Mouse (Mus musculus) ES-E14 (cell line): ENCODE measurements around the gene Syt8. TPM values are rescaled to one million over a fixed set of nuclear protein-coding genes. Genes with fewer than 3 reads are reported as not detected.
A peak's percentile ranks its signal among the peaks of the same experiment; 100 is the strongest.

ENCODE experiments used
- DNase-seq: peaks from one replicate; pipeline ENCODE4 v3.0.0-alpha.2; 2013; ENCODE audit warnings: low read depth, low spot score
- H3K27ac ChIP-seq: 2 replicates; pipeline ENCODE4 v1.5.1; 2012; ENCODE audit warnings: low read depth, mild to moderate bottlenecking, low read length, moderate library complexity, mixed read lengths; ENCODE audit not compliant: poor library complexity, insufficient read depth, severe bottlenecking
- H3K36me3 ChIP-seq: 2 replicates; pipeline ENCODE4 v1.6.1; 2012; ENCODE audit warnings: mild to moderate bottlenecking, low read length, moderate library complexity, mixed read lengths; ENCODE audit not compliant: control insufficient read depth, poor library complexity, insufficient read depth, severe bottlenecking
- H3K4me1 ChIP-seq, 2 experiments: fragments of 150-350 bp in 1 of 2; sonication (generic) in 1 of 2; 2 replicates each; pipeline ENCODE4 v1.6.1; 2012; ENCODE audit warnings: low read length in 2 of 2, mild to moderate bottlenecking in 1 of 2, mixed read lengths in 1 of 2; ENCODE audit not compliant: control insufficient read depth in 2 of 2, insufficient read depth in 2 of 2, poor library complexity in 1 of 2
- H3K4me3 ChIP-seq, 2 experiments: fragments of 150-350 bp in 1 of 2; sonication (generic) in 1 of 2; 2 replicates each; pipeline ENCODE4 v1.5.1; 2012; ENCODE audit warnings: low read length in 2 of 2, low read depth in 1 of 2, mild to moderate bottlenecking in 1 of 2, mixed read lengths in 1 of 2; ENCODE audit not compliant: insufficient read depth in 1 of 2, poor library complexity in 1 of 2, severe bottlenecking in 1 of 2
- H3K9ac ChIP-seq: 2 replicates; pipeline ENCODE4 v1.6.1; 2012; ENCODE audit warnings: low read depth, mild to moderate bottlenecking, low read length, mixed read lengths; ENCODE audit not compliant: poor library complexity, insufficient read depth, severe bottlenecking
- H3K9me3 ChIP-seq: fragments of 150-350 bp; sonication (generic); 2 replicates; pipeline ENCODE4 v1.6.1; 2012; ENCODE audit warnings: low read depth, mild to moderate bottlenecking, low read length; ENCODE audit not compliant: control insufficient read depth, insufficient read depth
- CHD2 ChIP-seq: IDR thresholded peaks from 2 replicates; pipeline ENCODE4 v1.6.1; 2014; ENCODE audit warnings: mild to moderate bottlenecking, low read depth, low read length, inconsistent platforms
- HCFC1 ChIP-seq: IDR thresholded peaks from 2 replicates; pipeline ENCODE4 v1.6.1; 2012; ENCODE audit warnings: low read length, inconsistent platforms, borderline replicate concordance; ENCODE audit not compliant: insufficient read depth
- MAFK ChIP-seq: IDR thresholded peaks from 2 replicates; pipeline ENCODE4 v1.6.1; 2014; ENCODE audit warnings: mild to moderate bottlenecking, low read depth, low read length, inconsistent platforms; ENCODE audit not compliant: insufficient read depth
- ZC3H11A ChIP-seq: IDR thresholded peaks from 2 replicates; pipeline ENCODE4 v1.6.1; 2012; ENCODE audit warnings: low read depth, mild to moderate bottlenecking, inconsistent platforms, low read length, borderline replicate concordance
- ZNF384 ChIP-seq: IDR thresholded peaks from 2 replicates; pipeline ENCODE4 v1.6.1; 2012; ENCODE audit warnings: low read depth, low read length, inconsistent platforms
- in situ Hi-C, 2 experiments: fragments of 600-800 bp; cut with MboI; formaldehyde crosslinking; loops; one replicate each; pipeline ENCODE4 v1.15.1; 2025; ENCODE audit warnings: low sequenced_read_pairs in 2 of 2, inconsistent platforms in 1 of 2; ENCODE audit not compliant: unreplicated experiment in 2 of 2
- total RNA-seq: library from RNA; depleted of rRNA; stranded (reverse); fragments of 300-350 nt; gene quantifications from 2 replicates; pipeline ENCODE4 v1.2.3, GENCODE M21; 2012

Gene Syt8
- total RNA-seq, 1 experiment = 0.94 TPM

DNA sequence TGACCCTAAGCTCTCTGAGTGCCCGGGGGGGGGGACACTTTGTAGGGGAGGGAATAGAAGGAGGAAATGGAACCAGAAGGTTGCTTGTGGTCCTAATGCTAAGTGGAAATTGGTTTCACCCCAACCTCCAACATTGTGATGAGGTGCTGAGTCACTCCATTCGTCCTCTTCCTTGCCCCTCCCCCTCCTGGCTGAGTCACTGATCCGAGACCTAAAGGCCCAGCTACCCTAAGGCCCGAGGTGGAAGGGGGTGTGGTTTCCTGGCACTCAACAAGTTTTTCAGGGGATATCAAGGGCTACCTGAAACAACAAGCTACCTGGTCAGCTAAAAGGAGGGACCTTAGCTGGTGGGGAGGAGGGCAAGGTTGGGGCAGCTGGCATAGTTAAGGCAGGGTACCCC is 41.5 kb upstream of the Syt8 start:
- H3K27ac ChIP-seq = no peak overlapping the region
- peak; percentile 95 for TF ChIP-seq MAFK
- TF ChIP-seq CHD2 = no peak
- TF ChIP-seq HCFC1 = no peak
- no peak for TF ChIP-seq ZC3H11A
- TF ChIP-seq ZNF384 = no peak

DNA sequence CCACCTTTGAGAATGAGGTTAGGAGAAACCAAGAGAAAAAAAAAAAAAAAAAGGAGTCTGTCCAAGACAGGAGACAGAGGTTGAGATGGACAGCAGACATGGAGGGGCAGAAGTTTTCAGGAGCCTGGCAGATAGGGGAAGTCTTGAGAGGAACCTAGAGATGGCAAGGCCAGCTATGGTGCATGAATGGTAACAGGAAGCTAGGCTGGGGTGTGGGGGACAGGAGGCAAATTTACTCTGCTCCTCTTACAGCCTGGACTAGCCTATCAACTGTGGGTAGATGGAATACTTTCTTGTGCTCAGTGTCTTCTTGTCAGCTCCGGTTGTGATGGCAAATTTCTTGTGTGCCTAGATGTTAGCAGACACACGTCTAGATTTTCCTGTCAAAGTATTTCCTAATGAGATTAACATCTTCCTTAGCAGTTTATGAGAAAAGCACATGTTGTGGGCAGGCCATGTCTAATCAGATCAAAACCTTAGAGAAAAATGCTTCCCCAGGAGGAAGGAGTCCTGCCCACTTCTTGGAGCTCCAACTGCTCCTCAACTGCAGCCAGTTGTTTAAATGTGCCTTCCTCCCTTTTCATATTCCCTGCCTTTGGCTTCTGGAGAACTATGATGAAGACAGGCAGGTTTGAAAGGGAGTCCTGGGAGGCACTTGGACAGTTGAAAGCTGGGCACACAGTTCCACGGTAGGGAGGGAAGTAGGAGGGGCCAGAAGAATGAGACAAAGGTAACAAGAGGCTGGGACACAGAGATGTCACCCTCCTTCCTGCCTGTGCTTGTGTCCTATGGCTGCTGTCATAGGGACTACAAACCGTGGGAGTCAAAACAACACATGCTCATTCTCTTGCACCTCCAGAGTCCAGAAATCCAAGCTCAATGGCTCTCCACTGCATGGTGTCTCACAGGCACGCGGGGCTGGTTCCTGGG is 40.1 kb upstream of the Syt8 start:
- no peak for DNase-seq
- H3K27ac ChIP-seq = no peak overlapping the region
- no peaks in the 10 kb centered on the region for H3K36me3 ChIP-seq
- H3K9ac ChIP-seq = no peak overlapping the region
- in situ Hi-C loops = no loop called here
- H3K4me1 ChIP-seq = peaks cover 0 to 11% of the 10 kb centered on the region in 2 experiments; a peak in 3 of 4 replicates
- H3K9me3 ChIP-seq = no peaks in the 10 kb centered on the region
- H3K4me3 ChIP-seq = no peak overlapping the region
- TF ChIP-seq CHD2 = no peak
- no peak for TF ChIP-seq ZC3H11A
- TF ChIP-seq HCFC1 = no peak
- no peak for TF ChIP-seq MAFK
- TF ChIP-seq ZNF384 = no peak

More for the DNA sequence above, 41.5 kb upstream of the Syt8 start:
- no peak for DNase-seq
- no peaks in the 10 kb centered on the region for H3K9me3 ChIP-seq
- in situ Hi-C loops = no loop called here
- H3K36me3 ChIP-seq = no peaks in the 10 kb centered on the region
- H3K4me3 ChIP-seq = no peak overlapping the region
- no peak overlapping the region for H3K9ac ChIP-seq
- peaks cover 0 to 11% of the 10 kb centered on the region in 2 experiments; a peak in 3 of 4 replicates for H3K4me1 ChIP-seq

- Histone ChIP-seq H3K9me3 (no peaks in the 10 kb centered on the region), H3K27ac (no peak overlapping the region), H3K9ac (no peak overlapping the region), H3K4me3 (no peak overlapping the region), H3K4me1 (peaks cover 0 to 13% of the 10 kb centered on the region in 2 experiments; a peak in 3 of 4 replicates), H3K36me3 (no peaks in the 10 kb centered on the region)
- in situ Hi-C loops = no loop called here
- DNase-seq = no peak
- TF ChIP-seq ZC3H11A = no peak
- no peak for TF ChIP-seq CHD2
- no peak for TF ChIP-seq ZNF384
- no peak for TF ChIP-seq HCFC1
- TF ChIP-seq MAFK = no peak
Measured at GRCm38 (mm10) chr7:142395472-142395871, 39.2 kb upstream of the Syt8 start.

DNA sequence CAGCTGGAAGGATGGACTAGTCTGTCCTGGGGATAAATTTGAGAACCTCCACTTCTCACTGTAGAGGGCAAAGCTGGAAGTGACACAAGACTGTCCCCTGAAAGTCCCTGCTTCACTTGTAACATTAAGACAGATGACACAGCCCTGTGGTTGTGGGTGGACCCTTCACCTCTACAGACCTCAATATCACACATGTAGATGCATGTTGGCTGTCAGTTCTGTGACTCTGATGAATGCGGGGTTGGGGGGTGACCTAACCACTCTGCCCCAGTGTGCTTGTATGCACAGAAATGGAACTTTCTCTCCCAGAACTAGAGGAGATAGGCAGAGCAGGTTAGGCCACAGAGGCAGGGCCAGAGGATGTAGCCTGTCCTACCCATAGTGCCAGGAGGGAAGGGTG is 38.0 kb upstream of the Syt8 start:
- in situ Hi-C loops = no loop called here
- TF ChIP-seq ZC3H11A (no peak), HCFC1 (no peak), CHD2 (no peak), ZNF384 (no peak)

More for the DNA sequence above, 38.0 kb upstream of the Syt8 start:
- Histone ChIP-seq H3K27ac (no peak overlapping the region), H3K36me3 (no peaks in the 10 kb centered on the region), H3K9ac (no peak overlapping the region), H3K4me1 (peaks cover 0 to 19% of the 10 kb centered on the region in 2 experiments; a peak in 3 of 4 replicates), H3K4me3 (no peak overlapping the region), H3K9me3 (no peaks in the 10 kb centered on the region)
- no peak for DNase-seq
